Mouse (Mus musculus) adrenal gland, adult (tissue): ENCODE measurements at regions not wholly inside any gene's neighbourhood (a gene's known extent, or its start where the extent isn't known, plus 50 kb on each side); places are given as distances from the start of the nearest gene placed in this dataset.

ENCODE experiments used
- DNase-seq, 2 experiments: peaks; one replicate each; pipeline ENCODE4 v3.0.0; 2022 to 2023; ENCODE audit warnings: low spot score in 1 of 2; ENCODE audit not compliant: inconsistent age in 2 of 2

- no peak for DNase-seq
These were observed 220.6 kb upstream of the Noct start for GRCm38 (mm10) chr3:51003506-51004170.

GRCm38 (mm10) chr3:51004216-51004615 lies 220.0 kb upstream of the Noct start:
- DNase-seq, result no peak

GRCm38 (mm10) chr3:51009098-51009497 lies 215.1 kb upstream of the Noct start:
- no peak for DNase-seq

GRCm38 (mm10) chr3:51019650-51020346 lies 204.4 kb upstream of the Noct start:
- DNase-seq, result no peak

- no peak for DNase-seq
These were observed 199.6 kb upstream of the Noct start for GRCm38 (mm10) chr3:51024655-51025054.

GRCm38 (mm10) chr3:51031821-51032220 lies 192.4 kb upstream of the Noct start:
- DNase-seq, result peak in 1 of 2 experiments; percentile 43

- DNase-seq, result no peak
These were observed 191.0 kb upstream of the Noct start for GRCm38 (mm10) chr3:51033292-51033691.

- peak in 1 of 2 experiments; percentile 32 for DNase-seq
These were observed 187.4 kb upstream of the Noct start for GRCm38 (mm10) chr3:51036700-51037306.

- no peak for DNase-seq
These were observed 181.9 kb upstream of the Noct start for GRCm38 (mm10) chr3:51042223-51042846.

- DNase-seq, result no peak
These were observed 175.5 kb upstream of the Noct start for GRCm38 (mm10) chr3:51048739-51049138.

GRCm38 (mm10) chr3:51050156-51050555 lies 174.1 kb upstream of the Noct start:
- no peak for DNase-seq

- no peak for DNase-seq
These were observed 169.2 kb upstream of the Noct start for GRCm38 (mm10) chr3:51055004-51055403.

GRCm38 (mm10) chr3:51064201-51064600 lies 160.0 kb upstream of the Noct start:
- peak in 1 of 2 experiments; percentile 80 for DNase-seq

GRCm38 (mm10) chr3:51066373-51066772 lies 157.9 kb upstream of the Noct start:
- DNase-seq, result peak in 1 of 2 experiments; percentile 30

GRCm38 (mm10) chr3:51072417-51072816 lies 151.8 kb upstream of the Noct start:
- no peak for DNase-seq

GRCm38 (mm10) chr3:51073003-51073679 lies 151.1 kb upstream of the Noct start:
- no peak for DNase-seq

GRCm38 (mm10) chr3:51073743-51074319 lies 150.4 kb upstream of the Noct start:
- no peak for DNase-seq

GRCm38 (mm10) chr3:51075219-51075920 lies 148.9 kb upstream of the Noct start:
- peak; percentile 14 to 77 for DNase-seq

GRCm38 (mm10) chr3:51078459-51078858 lies 145.8 kb upstream of the Noct start:
- DNase-seq, result no peak

- peak; percentile 23 to 42 for DNase-seq
These were observed 143.8 kb upstream of the Noct start for GRCm38 (mm10) chr3:51080415-51080814.
